Mouse (Mus musculus): ENCODE measurements around the gene Egln3.

The Egln3 gene

GRCm38 (mm10) chr12:54203656-54204045, at the start of gene Egln3:
TSS of gene Egln3 (minus strand) at chr12:54203860.
- DNase-seq (ENCODE audit: low read depth, low spot score): no peak

- DNase-seq (ENCODE audit: low read depth, low spot score): no peak
These were observed 49.8 kb upstream of the Egln3 start for GRCm38 (mm10) chr12:54253449-54253848.

GRCm38 (mm10) chr12:54251942-54252400, 48.3 kb upstream of the Egln3 start:
- DNase-seq (ENCODE audit: low read depth, low spot score): no peak

- no peak for DNase-seq (ENCODE audit: low read depth, low spot score)
These were observed 44.2 kb upstream of the Egln3 start for GRCm38 (mm10) chr12:54247835-54248234.

- no peak for DNase-seq (ENCODE audit: low read depth, low spot score)
These were observed 39.5 kb upstream of the Egln3 start for GRCm38 (mm10) chr12:54243158-54243557.

GRCm38 (mm10) chr12:54241976-54242375, 38.3 kb upstream of the Egln3 start:
- no peak for DNase-seq (ENCODE audit: low read depth, low spot score)

GRCm38 (mm10) chr12:54233794-54234193, 30.1 kb upstream of the Egln3 start:
- no peak for DNase-seq (ENCODE audit: low read depth, low spot score)

- DNase-seq (ENCODE audit: low read depth, low spot score): no peak
These were observed 29.4 kb upstream of the Egln3 start for GRCm38 (mm10) chr12:54232996-54233603.

- DNase-seq (ENCODE audit: low read depth, low spot score): no peak
These were observed 28.8 kb upstream of the Egln3 start for GRCm38 (mm10) chr12:54232456-54232855.

- DNase-seq (ENCODE audit: low read depth, low spot score): no peak
These were observed 23.9 kb upstream of the Egln3 start for GRCm38 (mm10) chr12:54227551-54227950.

GRCm38 (mm10) chr12:54226341-54226740, 22.7 kb upstream of the Egln3 start:
- no peak for DNase-seq (ENCODE audit: low read depth, low spot score)

GRCm38 (mm10) chr12:54225610-54226009, 21.9 kb upstream of the Egln3 start:
- DNase-seq (ENCODE audit: low read depth, low spot score): no peak

GRCm38 (mm10) chr12:54225090-54225489, 21.4 kb upstream of the Egln3 start:
- DNase-seq (ENCODE audit: low read depth, low spot score): no peak

- no peak for DNase-seq (ENCODE audit: low read depth, low spot score)
These were observed 18.5 kb upstream of the Egln3 start for GRCm38 (mm10) chr12:54222036-54222760.

GRCm38 (mm10) chr12:54216673-54217072, 13.0 kb upstream of the Egln3 start:
- no peak for DNase-seq (ENCODE audit: low read depth, low spot score)

GRCm38 (mm10) chr12:54214426-54214825, 10.8 kb upstream of the Egln3 start:
- no peak for DNase-seq (ENCODE audit: low read depth, low spot score)

GRCm38 (mm10) chr12:54213871-54214270, 10.2 kb upstream of the Egln3 start:
- DNase-seq (ENCODE audit: low read depth, low spot score): no peak

GRCm38 (mm10) chr12:54213230-54213629, 9.6 kb upstream of the Egln3 start:
- DNase-seq (ENCODE audit: low read depth, low spot score): no peak

- no peak for DNase-seq (ENCODE audit: low read depth, low spot score)
These were observed 5.5 kb upstream of the Egln3 start for GRCm38 (mm10) chr12:54209182-54209563.

GRCm38 (mm10) chr12:54208433-54209181, 4.9 kb upstream of the Egln3 start:
- no peak for DNase-seq (ENCODE audit: low read depth, low spot score)

- DNase-seq (ENCODE audit: low read depth, low spot score): no peak
These were observed 2.1 kb upstream of the Egln3 start for GRCm38 (mm10) chr12:54205731-54206130.

- no peak for DNase-seq (ENCODE audit: low read depth, low spot score)
These were observed 1.5 kb upstream of the Egln3 start for GRCm38 (mm10) chr12:54205195-54205594.
